Mouse (Mus musculus): ENCODE data around the gene Dact3.

The Dact3 gene

GRCm38 (mm10) chr7:16915461-16916340 lies 40.6 kb downstream of the Dact3 start:
- DNase-seq (ENCODE audit: low read depth in 1 of 2, low spot score in 2 of 2) = no peak

- no peak for DNase-seq (ENCODE audit: low read depth in 1 of 2, low spot score in 2 of 2)
These were observed 41.5 kb downstream of the Dact3 start for GRCm38 (mm10) chr7:16916342-16917265.

GRCm38 (mm10) chr7:16917447-16917846 lies 42.3 kb downstream of the Dact3 start:
- DNase-seq (ENCODE audit: low read depth in 1 of 2, low spot score in 2 of 2) = no peak

- DNase-seq (ENCODE audit: low read depth in 1 of 2, low spot score in 2 of 2) = no peak
These were observed 42.9 kb downstream of the Dact3 start for GRCm38 (mm10) chr7:16918014-16918413.

- no peak for DNase-seq (ENCODE audit: low read depth in 1 of 2, low spot score in 2 of 2)
These were observed 43.6 kb downstream of the Dact3 start for GRCm38 (mm10) chr7:16918670-16919069.

GRCm38 (mm10) chr7:16919395-16920149 lies 44.5 kb downstream of the Dact3 start:
- no peak for DNase-seq (ENCODE audit: low read depth in 1 of 2, low spot score in 2 of 2)

- DNase-seq (ENCODE audit: low read depth in 1 of 2, low spot score in 2 of 2) = no peak
These were observed 45.0 kb downstream of the Dact3 start for GRCm38 (mm10) chr7:16920150-16920579.

- DNase-seq (ENCODE audit: low read depth in 1 of 2, low spot score in 2 of 2) = no peak
These were observed 46.0 kb downstream of the Dact3 start for GRCm38 (mm10) chr7:16920818-16921791.

GRCm38 (mm10) chr7:16921881-16922335 lies 46.8 kb downstream of the Dact3 start:
- DNase-seq (ENCODE audit: low read depth in 1 of 2, low spot score in 2 of 2) = no peak

GRCm38 (mm10) chr7:16922360-16922973 lies 47.4 kb downstream of the Dact3 start:
- DNase-seq (ENCODE audit: low read depth in 1 of 2, low spot score in 2 of 2) = no peak

- no peak for DNase-seq (ENCODE audit: low read depth in 1 of 2, low spot score in 2 of 2)
These were observed 48.3 kb downstream of the Dact3 start for GRCm38 (mm10) chr7:16923283-16924036.

- DNase-seq (ENCODE audit: low read depth in 1 of 2, low spot score in 2 of 2) = peak; percentile 98 to 99
These were observed 49.1 kb downstream of the Dact3 start, which contains the start of gene Calm3 for GRCm38 (mm10) chr7:16924037-16924834. Calm3 (minus strand) TSS chr7:16924114.

- no peak for DNase-seq (ENCODE audit: low read depth in 1 of 2, low spot score in 2 of 2)
These were observed 53.2 kb downstream of the Dact3 start for GRCm38 (mm10) chr7:16928341-16928740.

GRCm38 (mm10) chr7:16930850-16931249 lies 55.7 kb downstream of the Dact3 start:
- peak in 1 of 2 experiments; percentile 41 for DNase-seq (ENCODE audit: low read depth in 1 of 2, low spot score in 2 of 2)

- peak in 1 of 2 experiments; percentile 64 for DNase-seq (ENCODE audit: low read depth in 1 of 2, low spot score in 2 of 2)
These were observed 57.0 kb downstream of the Dact3 start for GRCm38 (mm10) chr7:16931968-16932627.

- DNase-seq (ENCODE audit: low read depth in 1 of 2, low spot score in 2 of 2) = no peak
These were observed 57.8 kb downstream of the Dact3 start for GRCm38 (mm10) chr7:16932704-16933577.
